Mouse (Mus musculus) CH12.LX (cell line): Measurements from ENCODE around the gene Ikzf1.

ENCODE experiments used
- CHD1 ChIP-seq: IDR thresholded peaks from 2 replicates; pipeline ENCODE4 v1.6.1; 2012; ENCODE audit warnings: low read depth, low read length, improper control_type of control experiment, inconsistent platforms
- CTCF ChIP-seq, 2 experiments: IDR thresholded peaks in 1 of 2; conservative IDR thresholded peaks in 1 of 2; 2 replicates each; pipeline ENCODE4 v1.5.1; 2011 to 2012; ENCODE audit warnings: low read depth in 2 of 2, low read length in 2 of 2, improper control_type of control experiment in 1 of 2, inconsistent platforms in 1 of 2, mild to moderate bottlenecking in 1 of 2, moderate library complexity in 1 of 2
- ETS1 ChIP-seq: conservative IDR thresholded peaks from 2 replicates; pipeline ENCODE4 v1.6.1; 2012; ENCODE audit warnings: low read depth, mild to moderate bottlenecking, inconsistent platforms, low read length, improper control_type of control experiment, moderate library complexity
- GABPA ChIP-seq: IDR thresholded peaks from 2 replicates; pipeline ENCODE4 v1.6.1; 2012; ENCODE audit warnings: low read depth, low read length, improper control_type of control experiment, inconsistent platforms; ENCODE audit not compliant: insufficient replicate concordance
- KAT2A ChIP-seq: IDR thresholded peaks from 2 replicates; pipeline ENCODE4 v1.6.1; 2012; ENCODE audit warnings: low read length, improper control_type of control experiment, inconsistent platforms; ENCODE audit not compliant: insufficient replicate concordance
- MAFK ChIP-seq: IDR thresholded peaks from 2 replicates; pipeline ENCODE4 v1.6.1; 2011; ENCODE audit warnings: low read length, improper control_type of control experiment; ENCODE audit not compliant: insufficient replicate concordance
- POLR2A ChIP-seq: IDR thresholded peaks from 2 replicates; pipeline ENCODE4 v1.6.1; 2011; ENCODE audit warnings: low read depth, mild to moderate bottlenecking, improper control_type of control experiment, low read length
- POLR2AphosphoS2 ChIP-seq: IDR thresholded peaks from 2 replicates; pipeline ENCODE4 v1.6.1; 2011; ENCODE audit warnings: low read depth, low read length, improper control_type of control experiment
- RAD21 ChIP-seq: IDR thresholded peaks from 2 replicates; pipeline ENCODE4 v1.6.1; 2011; ENCODE audit warnings: low read depth, mild to moderate bottlenecking, low read length, improper control_type of control experiment, moderate library complexity
- TBP ChIP-seq: conservative IDR thresholded peaks from 2 replicates; pipeline ENCODE4 v1.6.1; 2011; ENCODE audit warnings: low read depth, low read length, improper control_type of control experiment
- USF1 ChIP-seq: IDR thresholded peaks from 2 replicates; pipeline ENCODE4 v1.6.1; 2014; ENCODE audit warnings: low read depth, mild to moderate bottlenecking, inconsistent platforms, low read length, improper control_type of control experiment
- ZNF384 ChIP-seq: IDR thresholded peaks from 2 replicates; pipeline ENCODE4 v1.6.1; 2012; ENCODE audit warnings: low read depth, low read length, improper control_type of control experiment, inconsistent platforms

DNA sequence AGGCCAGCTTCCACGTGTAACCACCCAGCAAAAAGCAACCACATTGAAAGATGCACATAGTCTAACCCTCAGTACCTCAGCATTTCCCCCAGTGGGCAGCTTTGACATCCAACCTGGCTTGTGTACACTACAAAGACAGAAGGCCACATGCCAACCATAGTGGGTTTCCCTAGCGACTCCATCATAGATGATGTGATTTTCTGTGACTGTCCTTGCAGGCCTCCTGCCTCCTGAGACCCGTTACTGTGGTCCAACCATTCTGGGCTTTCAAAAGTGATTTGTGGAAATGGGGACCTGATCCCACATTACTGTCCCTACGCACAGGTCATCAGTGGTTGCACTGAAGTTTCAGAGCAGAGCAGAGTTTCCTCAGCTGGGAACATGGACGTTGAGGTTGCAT, 90.1 kb downstream of the Ikzf1 start:
- TF ChIP-seq CTCF (conservative IDR thresholded peaks at IDR 0.05 in 1 of 2, IDR thresholded peaks at IDR 0.05 in 1 of 2; ENCODE audit: low read depth in 2 of 2, low read length in 2 of 2) (no peak), USF1 (no peak), MAFK (no peak), ZNF384 (no peak), POLR2A (no peak), KAT2A (no peak), RAD21 (no peak), TBP (no peak), CHD1 (no peak), POLR2AphosphoS2 (peak; percentile 64; the same call in 1 of the 2 replicates), ETS1 (no peak), GABPA (no peak)
